Mouse (Mus musculus) intestine, embryonic 14.5 days (tissue): ENCODE measurements at regions not wholly inside any gene's neighbourhood (a gene's known extent, or its start where the extent isn't known, plus 50 kb on each side); places are given as distances from the start of the nearest gene placed in this dataset.

ENCODE experiments used
- ATAC-seq: fragments of 200-750 bp; cut with Nextera tagmentation; replicated peaks from 2 replicates; pipeline ENCODE4 v1.8.0; 2017; ENCODE audit warnings: low read depth, moderate number of reproducible peaks, moderate TSS enrichment, moderate library complexity; ENCODE audit not compliant: low FRiP score, low TSS enrichment
- DNase-seq: peaks from one replicate; pipeline ENCODE4 v3.0.0-alpha.2; 2018; ENCODE audit warnings: low spot score
- H3K27ac ChIP-seq: fragments of 300-500 bp; sonication (generic); 2 replicates; pipeline ENCODE4 v1.5.1; 2014; ENCODE audit warnings: low read depth, mild to moderate bottlenecking, control low read depth
- H3K27me3 ChIP-seq: fragments of 300-500 bp; sonication (generic); replicated peaks from 2 replicates; pipeline ENCODE4 v1.6.1; 2014; ENCODE audit warnings: low read length, control low read depth; ENCODE audit not compliant: control insufficient read depth, insufficient read depth
- H3K36me3 ChIP-seq: fragments of 300-500 bp; sonication (generic); 2 replicates; pipeline ENCODE4 v1.6.1; 2014; ENCODE audit warnings: low read length, control low read depth; ENCODE audit not compliant: control insufficient read depth, insufficient read depth
- H3K4me1 ChIP-seq: fragments of 300-500 bp; sonication (generic); replicated peaks from 2 replicates; pipeline ENCODE4 v1.6.1; 2014; ENCODE audit warnings: low read length, control low read depth, mixed read lengths; ENCODE audit not compliant: control insufficient read depth, insufficient read depth
- H3K4me2 ChIP-seq: fragments of 300-500 bp; sonication (generic); 2 replicates; pipeline ENCODE4 v1.6.1; 2014; ENCODE audit warnings: low read length
- H3K4me3 ChIP-seq: fragments of 300-500 bp; sonication (generic); 2 replicates; pipeline ENCODE4 v1.5.1; 2014; ENCODE audit warnings: low read depth, low read length, control low read depth, mixed read lengths
- H3K9ac ChIP-seq: fragments of 300-500 bp; sonication (generic); 2 replicates; pipeline ENCODE4 v1.6.1; 2014; ENCODE audit warnings: mild to moderate bottlenecking, low read length
- H3K9me3 ChIP-seq: fragments of 300-500 bp; sonication (generic); 2 replicates; pipeline ENCODE4 v1.6.1; 2016; ENCODE audit warnings: low read length, control low read depth; ENCODE audit not compliant: control insufficient read depth
- WGBS: fragments of 180-500 bp; shearing (Covaris S2); extraction: QIAGEN DNeasy Blood & Tissue Kit; methylation state at CpG from one replicate; pipeline ENCODE4 v1.1.7; 2014; 5-methylcytosine and 5-hydroxymethylcytosine counted together

GRCm38 (mm10) chr2:162769711-162770428 is 108.9 kb upstream of the Ptprt start:
- no peak overlapping the region for H3K9ac ChIP-seq
- WGBS = 85% methylated on average over 6 of the region's 6 CpGs
- ATAC-seq (no peak), DNase-seq (no peak)
- no peak overlapping the region for H3K4me2 ChIP-seq
- no peaks in the 10 kb centered on the region for H3K4me1 ChIP-seq
- H3K36me3 ChIP-seq = no peaks in the 10 kb centered on the region
- no peak overlapping the region for H3K4me3 ChIP-seq
- H3K27ac ChIP-seq = no peak overlapping the region
- no peaks in the 10 kb centered on the region for H3K9me3 ChIP-seq
- H3K27me3 ChIP-seq = no peaks in the 10 kb centered on the region

GRCm38 (mm10) chr2:162764059-162764458 is 103.1 kb upstream of the Ptprt start:
- 90% methylated on average over 6 of the region's 6 CpGs for WGBS
- H3K4me2 ChIP-seq = no peak overlapping the region
- DNase-seq (no peak), ATAC-seq (no peak)
- no peaks in the 10 kb centered on the region for H3K36me3 ChIP-seq
- H3K4me1 ChIP-seq = no peaks in the 10 kb centered on the region
- no peak overlapping the region for H3K9ac ChIP-seq
- H3K27ac ChIP-seq = no peak overlapping the region
- no peaks in the 10 kb centered on the region for H3K27me3 ChIP-seq
- no peaks in the 10 kb centered on the region for H3K9me3 ChIP-seq
- no peak overlapping the region for H3K4me3 ChIP-seq

GRCm38 (mm10) chr2:162740523-162740922 is 79.6 kb upstream of the Ptprt start:
- 80% methylated on average over 5 of the region's 5 CpGs for WGBS
- Histone ChIP-seq H3K9me3 (no peaks in the 10 kb centered on the region), H3K36me3 (no peaks in the 10 kb centered on the region), H3K27me3 (no peaks in the 10 kb centered on the region), H3K9ac (no peak overlapping the region), H3K4me1 (0 out of 2 replicates have a peak, but pooled peaks cover 3% of the 10 kb centered on the region), H3K4me2 (no peak overlapping the region), H3K27ac (no peak overlapping the region), H3K4me3 (no peak overlapping the region)
- ATAC-seq (no peak), DNase-seq (no peak)

GRCm38 (mm10) chr2:162735761-162736160 is 74.8 kb upstream of the Ptprt start:
- Histone ChIP-seq H3K27ac (no peak overlapping the region), H3K36me3 (no peaks in the 10 kb centered on the region), H3K4me3 (no peak overlapping the region), H3K9ac (no peak overlapping the region), H3K9me3 (no peaks in the 10 kb centered on the region), H3K4me1 (no peaks in the 10 kb centered on the region), H3K27me3 (no peaks in the 10 kb centered on the region), H3K4me2 (no peak overlapping the region)
- WGBS = 56% methylated on average over 3 of the region's 3 CpGs
- DNase-seq (no peak), ATAC-seq (no peak)

- Histone ChIP-seq H3K27ac (no peak overlapping the region), H3K9ac (no peak overlapping the region), H3K4me2 (no peak overlapping the region), H3K4me1 (no peaks in the 10 kb centered on the region), H3K4me3 (no peak overlapping the region), H3K36me3 (no peaks in the 10 kb centered on the region), H3K27me3 (no peaks in the 10 kb centered on the region), H3K9me3 (no peaks in the 10 kb centered on the region)
- 43% methylated on average over 4 of the region's 4 CpGs for WGBS
- ATAC-seq (no peak), DNase-seq (no peak)
These were observed 73.3 kb upstream of the Ptprt start for GRCm38 (mm10) chr2:162734286-162734685.

DNA sequence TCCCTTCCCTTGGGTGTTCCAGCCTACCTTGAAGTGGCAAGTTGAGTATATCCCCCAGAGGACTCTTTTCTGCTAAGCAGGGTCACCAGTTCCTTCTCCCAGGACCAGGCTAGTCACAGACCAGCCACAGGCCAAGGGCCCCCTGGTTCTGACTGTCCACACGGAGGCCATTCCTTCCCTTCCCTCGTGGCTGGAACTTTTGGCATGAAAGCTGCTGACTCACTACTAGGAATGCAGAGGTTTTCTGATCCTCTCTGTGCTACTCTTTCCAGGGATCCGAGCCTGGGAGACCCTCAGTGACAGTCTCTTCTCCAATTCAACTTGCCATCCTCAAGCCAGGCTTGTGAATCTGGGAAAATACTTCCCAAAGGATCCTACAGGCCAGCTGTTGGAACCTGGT is 59.1 kb upstream of the Ptprt start:
- DNase-seq (no peak), ATAC-seq (no peak)
- Histone ChIP-seq H3K9ac (no peak overlapping the region), H3K27ac (no peak overlapping the region), H3K4me2 (no peak overlapping the region), H3K27me3 (no peaks in the 10 kb centered on the region), H3K36me3 (no peaks in the 10 kb centered on the region), H3K9me3 (no peaks in the 10 kb centered on the region), H3K4me3 (no peak overlapping the region), H3K4me1 (no peaks in the 10 kb centered on the region)
- 57% methylated on average over 3 of the region's 3 CpGs for WGBS

DNA sequence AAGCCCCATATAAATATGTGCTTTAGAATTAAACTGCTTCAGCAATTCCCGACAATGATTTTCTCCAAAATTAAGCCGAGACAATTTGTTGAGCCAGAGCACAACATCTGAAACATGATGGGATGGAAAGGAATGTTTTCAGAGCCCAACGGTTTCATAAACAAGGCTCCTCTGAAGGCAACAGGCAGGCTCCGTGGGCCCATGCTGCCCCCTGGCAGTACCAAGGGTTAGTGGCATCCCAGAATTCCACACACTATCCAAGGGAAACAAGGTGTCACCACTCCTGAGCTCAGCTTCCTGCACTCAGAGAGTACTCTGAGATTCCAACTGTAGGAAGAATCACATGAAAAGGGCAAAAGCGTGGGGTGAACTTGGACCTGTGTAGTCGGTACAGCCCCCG is 57.5 kb upstream of the Ptprt start:
- Histone ChIP-seq H3K4me1 (no peaks in the 10 kb centered on the region), H3K27ac (no peak overlapping the region), H3K9me3 (no peaks in the 10 kb centered on the region), H3K9ac (no peak overlapping the region), H3K4me3 (no peak overlapping the region), H3K4me2 (no peak overlapping the region), H3K36me3 (no peaks in the 10 kb centered on the region), H3K27me3 (no peaks in the 10 kb centered on the region)
- ATAC-seq (no peak), DNase-seq (no peak)
- WGBS = 71% methylated on average over 7 of the region's 7 CpGs

DNA sequence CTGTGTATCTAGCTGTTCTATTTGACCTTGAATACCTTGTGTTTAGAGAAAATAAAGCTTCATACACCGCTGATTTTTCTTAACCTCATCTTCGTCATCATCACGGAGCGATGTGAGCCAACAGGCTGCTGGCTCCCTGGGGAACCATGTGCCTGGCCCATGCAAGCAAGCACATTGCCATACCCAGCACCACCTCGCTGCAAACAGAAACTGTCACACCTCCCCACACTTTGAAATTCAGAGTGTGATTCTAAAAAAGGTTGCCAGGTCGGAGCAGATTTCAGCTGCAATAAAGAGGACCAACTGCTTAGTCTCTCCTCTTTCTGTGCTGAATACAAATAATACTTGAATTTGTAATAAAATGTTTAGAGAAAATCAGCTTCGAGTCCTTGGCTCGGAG is 54.0 kb upstream of the Ptprt start:
- Histone ChIP-seq H3K9me3 (no peaks in the 10 kb centered on the region), H3K36me3 (no peaks in the 10 kb centered on the region), H3K4me2 (no peak overlapping the region), H3K27ac (no peak overlapping the region), H3K4me1 (no peaks in the 10 kb centered on the region), H3K27me3 (no peaks in the 10 kb centered on the region), H3K4me3 (no peak overlapping the region), H3K9ac (no peak overlapping the region)
- 78% methylated on average over 8 of the region's 8 CpGs for WGBS
- DNase-seq (no peak), ATAC-seq (no peak)

DNA sequence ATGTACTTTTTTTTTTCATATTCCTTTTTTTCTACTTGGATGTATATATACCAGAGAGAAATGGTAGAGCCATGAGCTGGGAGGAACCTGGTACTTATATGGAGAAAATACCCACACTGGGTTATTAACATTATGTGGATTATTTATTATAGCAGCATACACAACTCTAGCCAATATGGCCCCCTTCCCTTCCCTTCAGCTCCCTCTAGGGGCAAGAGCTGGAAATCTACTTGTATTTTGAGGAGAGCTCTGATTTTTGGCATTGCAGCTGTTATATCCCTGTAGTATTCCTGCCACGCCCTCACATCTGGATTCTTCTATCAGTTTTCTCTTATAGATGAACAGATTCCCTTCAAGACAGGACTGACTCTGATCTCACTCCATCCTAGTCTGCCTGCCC is 52.0 kb upstream of the Ptprt start:
- Histone ChIP-seq H3K4me1 (no peaks in the 10 kb centered on the region), H3K36me3 (no peaks in the 10 kb centered on the region), H3K4me2 (no peak overlapping the region), H3K27ac (no peak overlapping the region), H3K9ac (no peak overlapping the region), H3K27me3 (no peaks in the 10 kb centered on the region), H3K9me3 (no peaks in the 10 kb centered on the region), H3K4me3 (no peak overlapping the region)
- no peak for ATAC-seq
- WGBS = 64% methylated on average over 1 of the region's 1 CpGs
- DNase-seq = no peak
